Comparison of ENCODE assay signal across 25 mouse cellular contexts in genomic region chr6:78361971-78362563, GRCm38 (mm10). TPM values are rescaled to one million over a fixed set of nuclear protein-coding genes. Genes with fewer than 3 reads are reported as not detected.
"Had no signal": no experiment of that assay in that cellular context is flagged by ENCODE, and none has a peak within 500 bp of the region (broad histone marks: within the 10 kb centered on the region; RNA-seq: fewer than 3 reads in every experiment).

No protein-coding gene starts in this region.

- H3K36me3 ChIP-seq: lung, embryonic 15.5 days; midbrain, embryonic 13.5 days; midbrain, embryonic 15.5 days; neural tube, embryonic 12.5 days; stomach, embryonic 15.5 days had no signal

- H3K4me1 ChIP-seq: lung, embryonic 15.5 days; megakaryocyte, embryonic 14.5 days; midbrain, embryonic 13.5 days; midbrain, embryonic 15.5 days; neural tube, embryonic 12.5 days; stomach, embryonic 15.5 days had no signal

- H3K4me2 ChIP-seq: lung, embryonic 15.5 days; midbrain, embryonic 11.5 days; midbrain, embryonic 13.5 days; midbrain, embryonic 15.5 days; neural tube, embryonic 12.5 days; stomach, embryonic 15.5 days had no signal

- H3K27ac ChIP-seq: lung, embryonic 15.5 days; macrophage; midbrain, embryonic 13.5 days; midbrain, embryonic 15.5 days; neural tube, embryonic 12.5 days; stomach, embryonic 15.5 days; stomach, postnatal 0 days had no signal

- H3K4me3 ChIP-seq: lung, embryonic 15.5 days; megakaryocyte, embryonic 14.5 days; midbrain, embryonic 13.5 days; midbrain, embryonic 15.5 days; neural tube, embryonic 12.5 days; stomach, embryonic 15.5 days had no signal

- H3K9ac ChIP-seq: liver, postnatal 0 days; lung, embryonic 15.5 days; midbrain, embryonic 13.5 days; midbrain, embryonic 15.5 days; neural tube, embryonic 12.5 days; stomach, embryonic 15.5 days had no signal

- ATAC-seq: liver, postnatal 0 days; lung, postnatal 0 days; midbrain, embryonic 13.5 days; midbrain, embryonic 15.5 days had no signal

- H3K9me3 ChIP-seq: lung, embryonic 15.5 days; megakaryocyte, embryonic 14.5 days; midbrain, embryonic 13.5 days; midbrain, embryonic 15.5 days; neural tube, embryonic 12.5 days; stomach, embryonic 15.5 days had no signal

- DNase-seq: liver, postnatal 0 days; lung, adult 2 months; lung, postnatal 14 days; lung, postnatal 36 days; right cerebral cortex, postnatal 14 days; thymus, adult 2 months; thymus, postnatal 25 days; thymus, postnatal 4 days had no signal

- H3K27me3 ChIP-seq: lung, embryonic 15.5 days; megakaryocyte, embryonic 14.5 days; midbrain, embryonic 13.5 days; midbrain, embryonic 15.5 days; neural tube, embryonic 12.5 days; stomach, embryonic 15.5 days had no signal

RNA-seq across cellular contexts. Expression of gene Reg3b, which starts 8.4 kb away (rescaled TPM):
- total RNA-seq: megakaryocyte progenitor cell, adult 5-6 weeks; midbrain, postnatal 0 days; monocyte, adult 5-6 weeks; neutrophil, adult 5-6 weeks had no signal
- polyA plus RNA-seq: liver, postnatal 0 days; lung, adult 2 months; lung, embryonic 15.5 days; lung, postnatal 0 days; macrophage; midbrain, embryonic 11.5 days; midbrain, embryonic 13.5 days; midbrain, embryonic 15.5 days; neural tube, embryonic 12.5 days; stomach, postnatal 0 days had no signal

RNA-seq across cellular contexts. Expression of gene Reg3d, which starts 16.6 kb away (rescaled TPM):
- total RNA-seq: megakaryocyte progenitor cell, adult 5-6 weeks; midbrain, postnatal 0 days; monocyte, adult 5-6 weeks; neutrophil, adult 5-6 weeks had no signal
- polyA plus RNA-seq: liver, postnatal 0 days; lung, adult 2 months; lung, embryonic 15.5 days; lung, postnatal 0 days; macrophage; midbrain, embryonic 11.5 days; midbrain, embryonic 13.5 days; midbrain, embryonic 15.5 days; midbrain, postnatal 0 days; neural tube, embryonic 12.5 days; neural tube, embryonic 14.5 days; stomach, postnatal 0 days; thymus, adult 2 months; urinary bladder, adult 2 months had no signal

RNA-seq across cellular contexts. Expression of gene Reg3a, which starts 18.4 kb away (rescaled TPM):
- total RNA-seq: megakaryocyte progenitor cell, adult 5-6 weeks; midbrain, postnatal 0 days; monocyte, adult 5-6 weeks; neutrophil, adult 5-6 weeks had no signal
- polyA plus RNA-seq: liver, postnatal 0 days; lung, adult 2 months; lung, embryonic 15.5 days; lung, postnatal 0 days; macrophage; midbrain, embryonic 11.5 days; midbrain, embryonic 13.5 days; midbrain, embryonic 15.5 days; midbrain, postnatal 0 days; neural tube, embryonic 12.5 days; stomach, embryonic 15.5 days; stomach, postnatal 0 days; urinary bladder, adult 2 months had no signal

RNA-seq across cellular contexts. Expression of gene Reg2, which starts 33.4 kb away (rescaled TPM):
- total RNA-seq: megakaryocyte progenitor cell, adult 5-6 weeks; midbrain, postnatal 0 days; monocyte, adult 5-6 weeks; neutrophil, adult 5-6 weeks had no signal
- polyA plus RNA-seq: liver, postnatal 0 days; lung, adult 2 months; lung, embryonic 15.5 days; lung, postnatal 0 days; macrophage; midbrain, embryonic 11.5 days; midbrain, embryonic 13.5 days; midbrain, embryonic 15.5 days; midbrain, postnatal 0 days; neural tube, embryonic 12.5 days; neural tube, embryonic 14.5 days; stomach, embryonic 15.5 days; stomach, postnatal 0 days; testis, adult 2 months; urinary bladder, adult 2 months had no signal
